Comparison of ENCODE assay signal across 7 mouse cellular contexts in the genomic region with DNA sequence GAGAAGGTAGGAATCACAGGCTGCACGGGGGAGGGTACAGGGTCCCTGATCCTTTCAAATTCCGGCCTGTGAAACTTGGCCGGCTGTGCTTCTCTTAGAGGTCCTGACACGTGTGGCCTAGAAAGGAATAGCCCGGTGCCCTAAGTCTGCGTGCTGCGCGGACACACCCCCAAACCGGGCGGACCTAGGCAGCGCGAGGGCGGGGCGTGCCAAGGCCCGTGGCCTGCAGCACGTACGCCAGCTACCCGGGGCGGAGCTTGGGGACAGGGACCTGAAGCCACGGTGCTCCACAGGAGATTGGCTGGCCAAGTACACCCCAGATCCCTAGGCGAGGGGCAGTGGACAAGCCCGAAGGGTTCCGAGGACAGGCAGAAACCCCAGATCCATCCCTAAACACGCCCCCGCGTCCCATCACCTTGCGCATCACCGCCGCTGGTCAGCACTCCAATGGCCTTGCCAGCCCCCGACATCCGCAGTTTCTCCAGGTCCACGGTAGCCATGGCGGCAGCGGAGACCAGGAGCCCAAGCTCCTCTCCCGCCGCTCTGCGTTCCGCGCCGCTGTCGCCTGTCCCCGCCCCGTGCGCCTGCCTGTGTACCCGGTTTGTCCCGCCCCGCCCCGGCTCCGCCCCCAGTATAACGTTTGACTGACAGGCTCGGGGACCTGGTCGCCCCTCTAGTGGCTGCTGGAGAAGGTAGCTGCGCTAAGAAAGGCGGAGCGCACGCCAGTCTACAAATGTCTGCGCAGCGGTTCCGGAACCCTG. TPM values are rescaled to one million over a fixed set of nuclear protein-coding genes. Genes with fewer than 3 reads are reported as not detected.
DNase-seq lines count a peak whose midpoint lies in the region; ATAC-seq lines count a peak whose summit lies in the region.

No protein-coding gene starts in this region.

- ATAC-seq in intestine, embryonic 16.5 days = peak; percentile 95
- ATAC-seq in midbrain, embryonic 11.5 days (ENCODE audit: low FRiP score) = peak; percentile 96

- peak overlapping the region; percentile 97 for H3K27ac ChIP-seq in intestine, embryonic 16.5 days (ENCODE audit: low read length)
- peak overlapping the region; percentile 80 for H3K27ac ChIP-seq in midbrain, embryonic 11.5 days (ENCODE audit: low read depth, low read length)

- no peaks in the 10 kb centered on the region for H3K27me3 ChIP-seq in intestine, embryonic 16.5 days (replicated peaks; ENCODE audit: control insufficient read depth, insufficient read depth, low read length)
- no peaks in the 10 kb centered on the region for H3K27me3 ChIP-seq in midbrain, embryonic 11.5 days (ENCODE audit: control insufficient read depth, insufficient read depth, low read length)

- peak overlapping the region; percentile 84 for H3K9ac ChIP-seq in intestine, embryonic 16.5 days (ENCODE audit: low read depth, low read length)
- H3K9ac ChIP-seq in midbrain, embryonic 11.5 days (ENCODE audit: low read length) = peak overlapping the region; percentile 74

- WGBS in intestine, embryonic 16.5 days = under 1% methylated on average over 59 of the region's 59 CpGs
- under 1% methylated on average over 59 of the region's 59 CpGs for WGBS in midbrain, embryonic 11.5 days

- peak; percentile 93 for DNase-seq in adrenal gland, adult 18-20 months (ENCODE audit: low spot score in 2 of 2)
- DNase-seq in embryo, embryonic 11 days = peak; percentile 96
- peak; percentile 89 to 93 for DNase-seq in gastrocnemius, postnatal 36 days
- DNase-seq in left cerebral cortex, postnatal 36 days (ENCODE audit: low spot score in 2 of 2) = peak; percentile 89 to 92
- peak; percentile 99 for DNase-seq in midbrain, embryonic 11.5 days (ENCODE audit: low spot score, missing footprints)
- DNase-seq in skeletal muscle tissue, adult 2 months (ENCODE audit: low read depth, low spot score) = peak; percentile 84

- H3K4me1 ChIP-seq in intestine, embryonic 16.5 days (ENCODE audit: control insufficient read depth, insufficient read depth, low read length) = peaks cover 36% of the 10 kb centered on the region
- H3K4me1 ChIP-seq in midbrain, embryonic 11.5 days (ENCODE audit: control insufficient read depth, insufficient read depth, low read length) = peaks cover 22% of the 10 kb centered on the region

- H3K4me2 ChIP-seq in intestine, embryonic 16.5 days (ENCODE audit: low read depth, low read length) = peak overlapping the region; percentile 82
- peak overlapping the region; percentile 72 for H3K4me2 ChIP-seq in midbrain, embryonic 11.5 days

- H3K36me3 ChIP-seq in intestine, embryonic 16.5 days (ENCODE audit: control insufficient read depth, insufficient read depth, low read length) = no peaks in the 10 kb centered on the region; the same call in 1 of the 2 replicates
- no peaks in the 10 kb centered on the region for H3K36me3 ChIP-seq in midbrain, embryonic 11.5 days (ENCODE audit: control insufficient read depth, insufficient read depth, low read length)

- intact Hi-C loops in gastrocnemius, postnatal 36 days (cut with DNase I) = no loop called here
- intact Hi-C loops in left cerebral cortex, postnatal 36 days (cut with DNase I) = no loop called here

- H3K4me3 ChIP-seq in intestine, embryonic 16.5 days (ENCODE audit: low read length) = peak overlapping the region; percentile 69
- H3K4me3 ChIP-seq in midbrain, embryonic 11.5 days (ENCODE audit: low read depth, low read length) = peak overlapping the region; percentile 65

- H3K9me3 ChIP-seq in intestine, embryonic 16.5 days (ENCODE audit: control insufficient read depth, low read length) = no peaks in the 10 kb centered on the region
- no peaks in the 10 kb centered on the region for H3K9me3 ChIP-seq in midbrain, embryonic 11.5 days (ENCODE audit: control insufficient read depth, low read length)

RNA-seq across cellular contexts. Expression of gene Pfkl, which starts 0.5 kb away (rescaled TPM):
- total RNA-seq in adrenal gland, adult 18-20 months (2021) = 100 to 1,000 TPM; 137 to 283 TPM
- 1 to 10 TPM; 6.0 to 8.6 TPM for total RNA-seq in gastrocnemius, postnatal 36 days (2021)
- polyA plus RNA-seq in intestine, embryonic 16.5 days (2015; fragmentation: Nextera tagmentation; extraction: Ambion mirVana) = 282 and 298 TPM in 2 replicates
- 100 to 1,000 TPM; 149 to 153 TPM for total RNA-seq in left cerebral cortex, postnatal 36 days (2021)
- 96.9 and 103 TPM in 2 replicates for polyA plus RNA-seq in midbrain, embryonic 11.5 days (2014; fragmentation: Nextera tagmentation; extraction: Ambion mirVana)

RNA-seq across cellular contexts. Expression of gene 1810043G02Rik, which starts 31.0 kb away (rescaled TPM):
- total RNA-seq in adrenal gland, adult 18-20 months (2021) = 10 to 100 TPM; 17.9 to 21.1 TPM
- 1 to 10 TPM; 3.1 to 4.5 TPM for total RNA-seq in gastrocnemius, postnatal 36 days (2021)
- 16.0 and 17.5 TPM in 2 replicates for polyA plus RNA-seq in intestine, embryonic 16.5 days (2015; fragmentation: Nextera tagmentation; extraction: Ambion mirVana)
- total RNA-seq in left cerebral cortex, postnatal 36 days (2021) = 10 to 100 TPM; 32.7 to 38.1 TPM
- polyA plus RNA-seq in midbrain, embryonic 11.5 days (2014; fragmentation: Nextera tagmentation; extraction: Ambion mirVana) = 32.3 and 36.5 TPM in 2 replicates

RNA-seq across cellular contexts. Expression of gene Dnmt3l, which starts 32.4 kb away (rescaled TPM):
- 10 to 100 TPM in 1 of 2 experiments, 1 to 10 TPM in 1; 4.4 to 24.4 TPM for total RNA-seq in adrenal gland, adult 18-20 months (2021)
- not detected for total RNA-seq in gastrocnemius, postnatal 36 days (2021)
- 0.29 and 0.33 TPM in 2 replicates for polyA plus RNA-seq in intestine, embryonic 16.5 days (2015; fragmentation: Nextera tagmentation; extraction: Ambion mirVana)
- not detected for total RNA-seq in left cerebral cortex, postnatal 36 days (2021)
- polyA plus RNA-seq in midbrain, embryonic 11.5 days (2014; fragmentation: Nextera tagmentation; extraction: Ambion mirVana) = not detected in 2 replicates

RNA-seq across cellular contexts. Expression of gene Aire, which starts 34.0 kb away (rescaled TPM):
- not detected for total RNA-seq in adrenal gland, adult 18-20 months (2021)
- not detected for total RNA-seq in gastrocnemius, postnatal 36 days (2021)
- 0.16 and 0.20 TPM in 2 replicates for polyA plus RNA-seq in intestine, embryonic 16.5 days (2015; fragmentation: Nextera tagmentation; extraction: Ambion mirVana)
- total RNA-seq in left cerebral cortex, postnatal 36 days (2021) = under 1 TPM in 1 of 2 experiments, not detected in 1; 0.25 TPM
- 0.10 TPM in 1 of 2 replicates, not detected in the other for polyA plus RNA-seq in midbrain, embryonic 11.5 days (2014; fragmentation: Nextera tagmentation; extraction: Ambion mirVana)

RNA-seq across cellular contexts. Expression of gene Trpm2, which starts 39.0 kb away (rescaled TPM):
- 1 to 10 TPM; 5.2 to 5.9 TPM for total RNA-seq in adrenal gland, adult 18-20 months (2021)
- under 1 TPM; 0.10 to 0.89 TPM for total RNA-seq in gastrocnemius, postnatal 36 days (2021)
- polyA plus RNA-seq in intestine, embryonic 16.5 days (2015; fragmentation: Nextera tagmentation; extraction: Ambion mirVana) = 0.91 and 0.92 TPM in 2 replicates
- total RNA-seq in left cerebral cortex, postnatal 36 days (2021) = 10 to 100 TPM; 40.4 to 44.2 TPM
- 0.75 and 1.5 TPM in 2 replicates for polyA plus RNA-seq in midbrain, embryonic 11.5 days (2014; fragmentation: Nextera tagmentation; extraction: Ambion mirVana)

Comparison
In these comparisons a context has a peak if more than half of its experiments do, and no peak if none do; other contexts are left out.
1. Peak in every context shown above with its lines: DNase-seq, ATAC-seq, H3K4me3 ChIP-seq and H3K27ac ChIP-seq.
2. RNA of gene Pfkl, which starts 0.5 kb away (total RNA-seq): 137 to 283 TPM in adrenal gland, adult 18-20 months and 149 to 153 TPM in left cerebral cortex, postnatal 36 days; 6.0 to 8.6 TPM in gastrocnemius, postnatal 36 days; every median in the first group is over 10 times any median in the second.
3. RNA of gene Dnmt3l, which starts 32.4 kb away (total RNA-seq): 4.4 to 24.4 TPM in adrenal gland, adult 18-20 months; not detected in left cerebral cortex, postnatal 36 days and not detected in gastrocnemius, postnatal 36 days; every median in the first group is over 4 times any median in the second.